Comparison of ENCODE assay signal across 8 mouse cellular contexts in the genomic region with DNA sequence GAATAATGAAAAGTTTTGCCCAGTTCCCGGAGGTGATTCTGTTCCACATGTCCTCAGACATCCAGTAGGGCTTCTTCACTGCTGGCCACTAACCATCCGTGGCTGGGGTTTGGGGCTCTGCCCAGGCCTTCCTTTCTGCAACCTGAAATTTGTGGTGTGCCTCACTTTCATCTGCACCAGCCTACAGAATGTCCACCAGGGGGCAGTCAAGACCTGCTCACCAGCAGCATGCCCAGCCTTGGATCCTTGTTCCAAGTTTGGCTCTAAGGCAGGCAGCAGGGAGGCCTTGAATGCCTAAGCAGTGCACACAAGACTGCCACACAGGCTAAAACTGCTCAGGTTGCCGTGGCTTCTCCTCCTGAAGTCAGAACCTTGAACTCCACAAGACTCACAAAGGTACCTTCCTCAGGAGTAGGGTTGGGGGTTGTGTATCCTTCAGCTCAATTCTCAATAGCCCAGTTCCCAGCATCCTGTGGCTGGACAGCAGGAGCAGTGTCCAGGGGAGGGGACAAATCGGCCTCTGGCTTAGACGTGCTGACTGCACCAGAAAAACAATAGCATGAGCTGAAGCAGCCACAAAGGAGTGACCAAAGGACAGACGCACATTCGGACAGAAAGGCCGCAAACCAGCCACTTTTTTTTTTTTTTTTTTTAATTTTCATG. TPM values are rescaled to one million over a fixed set of nuclear protein-coding genes. Genes with fewer than 3 reads are reported as not detected.
DNase-seq lines count a peak whose midpoint lies in the region; ATAC-seq and TF ChIP-seq lines count a peak whose summit lies in the region.

No protein-coding gene starts in this region.

- H3K9me3 ChIP-seq in hindbrain, embryonic 12.5 days (replicated peaks): no peaks in the 10 kb centered on the region
- H3K9me3 ChIP-seq in lung, postnatal 0 days (ENCODE audit: low read length): no peaks in the 10 kb centered on the region

- no peaks in the 10 kb centered on the region for H3K27me3 ChIP-seq in hindbrain, embryonic 12.5 days
- no peaks in the 10 kb centered on the region for H3K27me3 ChIP-seq in lung, postnatal 0 days (replicated peaks; ENCODE audit: insufficient read depth, low read length)

- peaks cover 3% of the 10 kb centered on the region; the same call in 1 of the 2 replicates for H3K4me1 ChIP-seq in hindbrain, embryonic 12.5 days
- H3K4me1 ChIP-seq in lung, postnatal 0 days (ENCODE audit: insufficient read depth, low read depth, low read length): no peaks in the 10 kb centered on the region

- DNase-seq in NIH3T3 (ENCODE audit: low read depth): peak; percentile 94
- peak; percentile 95 to 97 for DNase-seq in cerebellum, postnatal 10 days
- peak; percentile 82 to 84 for DNase-seq in frontal cortex, postnatal 14 days (ENCODE audit: low spot score in 2 of 2)
- DNase-seq in layer of hippocampus, postnatal 10 days (ENCODE audit: low spot score in 2 of 2): peak; percentile 90
- DNase-seq in lung, postnatal 0 days (ENCODE audit: low spot score): peak; percentile 93
- peak; percentile 79 for DNase-seq in ovary, postnatal 14 days (ENCODE audit: low spot score)
- peak; percentile 64 to 83 for DNase-seq in thymus, postnatal 10 days (ENCODE audit: low spot score in 2 of 2)

- H3K9ac ChIP-seq in hindbrain, embryonic 12.5 days: no peak overlapping the region
- no peak overlapping the region for H3K9ac ChIP-seq in lung, postnatal 0 days (replicated peaks; ENCODE audit: low read depth)

- TF ChIP-seq CTCF in lung, postnatal 0 days (IDR thresholded peaks at IDR 0.05): peak; percentile 99

- no peak; the same call in 1 of the 2 replicates for TF ChIP-seq EP300 in lung, postnatal 0 days (IDR thresholded peaks at IDR 0.05)

- no peak overlapping the region for H3K4me3 ChIP-seq in hindbrain, embryonic 12.5 days
- no peak overlapping the region for H3K4me3 ChIP-seq in lung, postnatal 0 days (ENCODE audit: low read depth, low read length)

- H3K36me3 ChIP-seq in hindbrain, embryonic 12.5 days: peaks cover 10% of the 10 kb centered on the region; the same call in 1 of the 2 replicates
- H3K36me3 ChIP-seq in lung, postnatal 0 days (ENCODE audit: insufficient read depth, low read length): no peaks in the 10 kb centered on the region

- H3K27ac ChIP-seq in hindbrain, embryonic 12.5 days: no peak overlapping the region
- no peak overlapping the region for H3K27ac ChIP-seq in lung, postnatal 0 days (ENCODE audit: low read length)

- peak; percentile 63 for ATAC-seq in hindbrain, embryonic 12.5 days (ENCODE audit: low FRiP score)
- ATAC-seq in lung, postnatal 0 days: peak; percentile 86

- 30% methylated on average over 8 of the region's 8 CpGs for WGBS in hindbrain, embryonic 12.5 days
- WGBS in lung, postnatal 0 days: 45% methylated on average over 8 of the region's 8 CpGs

- no peak overlapping the region for H3K4me2 ChIP-seq in hindbrain, embryonic 12.5 days (replicated peaks)
- H3K4me2 ChIP-seq in lung, postnatal 0 days (replicated peaks; ENCODE audit: low read depth, low read length): no peak overlapping the region

RNA-seq across cellular contexts. Expression of gene Morn1, which starts 9.0 kb away (rescaled TPM):
- 7.7 and 8.0 TPM in 2 replicates for polyA plus RNA-seq in hindbrain, embryonic 12.5 days (2016; fragmentation: Nextera tagmentation; extraction: Ambion mirVana)
- 10 to 100 TPM; 17.8 to 20.6 TPM for total RNA-seq in layer of hippocampus, postnatal 10 days (2021)
- polyA plus RNA-seq in lung, postnatal 0 days (2015; fragmentation: Nextera tagmentation; extraction: Ambion mirVana): 6.2 and 9.4 TPM in 2 replicates

RNA-seq across cellular contexts. Expression of gene Rer1, which starts 9.2 kb away (rescaled TPM):
- polyA plus RNA-seq in hindbrain, embryonic 12.5 days (2016; fragmentation: Nextera tagmentation; extraction: Ambion mirVana): 130 and 137 TPM in 2 replicates
- 10 to 100 TPM; 67.0 to 69.1 TPM for total RNA-seq in layer of hippocampus, postnatal 10 days (2021)
- polyA plus RNA-seq in lung, postnatal 0 days (2015; fragmentation: Nextera tagmentation; extraction: Ambion mirVana): 156 and 157 TPM in 2 replicates

RNA-seq across cellular contexts. Expression of gene Pex10, which starts 28.6 kb away (rescaled TPM):
- polyA plus RNA-seq in hindbrain, embryonic 12.5 days (2016; fragmentation: Nextera tagmentation; extraction: Ambion mirVana): 18.0 and 18.4 TPM in 2 replicates
- total RNA-seq in layer of hippocampus, postnatal 10 days (2021): 10 to 100 TPM; 20.3 to 23.0 TPM
- polyA plus RNA-seq in lung, postnatal 0 days (2015; fragmentation: Nextera tagmentation; extraction: Ambion mirVana): 17.5 and 19.4 TPM in 2 replicates

RNA-seq across cellular contexts. Expression of gene Plch2, which starts 38.8 kb away (rescaled TPM):
- 5.0 and 5.5 TPM in 2 replicates for polyA plus RNA-seq in hindbrain, embryonic 12.5 days (2016; fragmentation: Nextera tagmentation; extraction: Ambion mirVana)
- total RNA-seq in layer of hippocampus, postnatal 10 days (2021): 10 to 100 TPM; 61.7 to 64.3 TPM
- polyA plus RNA-seq in lung, postnatal 0 days (2015; fragmentation: Nextera tagmentation; extraction: Ambion mirVana): 4.6 and 5.5 TPM in 2 replicates
